Mouse (Mus musculus): Measurements from ENCODE around the gene Ffar2. TPM values are rescaled to one million over a fixed set of nuclear protein-coding genes. Genes with fewer than 3 reads are reported as not detected.

Ffar2 gene
- polyA plus RNA-seq, 1 experiment from 2014 or later: 11.7 TPM

GRCm38 (mm10) chr7:30810319-30810718 is 13.3 kb downstream of the Ffar2 start:
- H3K27ac ChIP-seq (ENCODE audit: low read length): no peak overlapping the region
- no peaks in the 10 kb centered on the region for H3K9me3 ChIP-seq (ENCODE audit: control insufficient read depth, low read length)
- H3K27me3 ChIP-seq (replicated peaks; ENCODE audit: control insufficient read depth, insufficient read depth, low read length): no peaks in the 10 kb centered on the region
- no peak for ATAC-seq
- H3K4me3 ChIP-seq (ENCODE audit: low read length): no peak overlapping the region
- peaks cover 12% of the 10 kb centered on the region; the same call in 1 of the 2 replicates for H3K4me1 ChIP-seq (ENCODE audit: control insufficient read depth, insufficient read depth, low read length)
- H3K4me2 ChIP-seq (ENCODE audit: low read depth, low read length): no peak overlapping the region
- no peak overlapping the region for H3K9ac ChIP-seq (ENCODE audit: low read depth, low read length)
- H3K36me3 ChIP-seq (ENCODE audit: control insufficient read depth, insufficient read depth, low read length): no peaks in the 10 kb centered on the region
- WGBS: 63% methylated on average over 6 of the region's 6 CpGs

GRCm38 (mm10) chr7:30805924-30806323 is 17.7 kb downstream of the Ffar2 start:
- H3K9ac ChIP-seq (ENCODE audit: low read depth, low read length): no peak overlapping the region
- no peaks in the 10 kb centered on the region for H3K27me3 ChIP-seq (replicated peaks; ENCODE audit: control insufficient read depth, insufficient read depth, low read length)
- H3K4me2 ChIP-seq (ENCODE audit: low read depth, low read length): no peak overlapping the region
- no peaks in the 10 kb centered on the region for H3K36me3 ChIP-seq (ENCODE audit: control insufficient read depth, insufficient read depth, low read length)
- no peak overlapping the region for H3K27ac ChIP-seq (ENCODE audit: low read length)
- 49% methylated on average over 6 of the region's 6 CpGs for WGBS
- no peaks in the 10 kb centered on the region for H3K9me3 ChIP-seq (ENCODE audit: control insufficient read depth, low read length)
- H3K4me3 ChIP-seq (ENCODE audit: low read length): no peak overlapping the region
- H3K4me1 ChIP-seq (ENCODE audit: control insufficient read depth, insufficient read depth, low read length): no peaks in the 10 kb centered on the region
- ATAC-seq: no peak

- no peaks in the 10 kb centered on the region for H3K36me3 ChIP-seq (ENCODE audit: control insufficient read depth, insufficient read depth, low read length)
- ATAC-seq: peak; percentile 97
- no peak overlapping the region for H3K9ac ChIP-seq (ENCODE audit: low read depth, low read length)
- peak overlapping the region; percentile 78 for H3K27ac ChIP-seq (ENCODE audit: low read length)
- no peaks in the 10 kb centered on the region for H3K4me1 ChIP-seq (ENCODE audit: control insufficient read depth, insufficient read depth, low read length)
- H3K9me3 ChIP-seq (ENCODE audit: control insufficient read depth, low read length): peaks cover 5% of the 10 kb centered on the region
- 61% methylated on average over 9 of the region's 9 CpGs for WGBS
- H3K4me3 ChIP-seq (ENCODE audit: low read length): no peak overlapping the region
- no peaks in the 10 kb centered on the region for H3K27me3 ChIP-seq (replicated peaks; ENCODE audit: control insufficient read depth, insufficient read depth, low read length)
- no peak overlapping the region for H3K4me2 ChIP-seq (ENCODE audit: low read depth, low read length)
These were observed 19.4 kb downstream of the Ffar2 start for GRCm38 (mm10) chr7:30804026-30804715.

GRCm38 (mm10) chr7:30803256-30803655 is 20.3 kb downstream of the Ffar2 start:
- H3K9me3 ChIP-seq (ENCODE audit: control insufficient read depth, low read length): peaks cover 5% of the 10 kb centered on the region
- no peaks in the 10 kb centered on the region for H3K4me1 ChIP-seq (ENCODE audit: control insufficient read depth, insufficient read depth, low read length)
- no peak overlapping the region for H3K4me3 ChIP-seq (ENCODE audit: low read length)
- ATAC-seq: no peak
- no peak overlapping the region for H3K9ac ChIP-seq (ENCODE audit: low read depth, low read length)
- no peak overlapping the region for H3K4me2 ChIP-seq (ENCODE audit: low read depth, low read length)
- 95% methylated on average over 3 of the region's 3 CpGs for WGBS
- no peaks in the 10 kb centered on the region for H3K27me3 ChIP-seq (replicated peaks; ENCODE audit: control insufficient read depth, insufficient read depth, low read length)
- H3K36me3 ChIP-seq (ENCODE audit: control insufficient read depth, insufficient read depth, low read length): no peaks in the 10 kb centered on the region
- no peak overlapping the region for H3K27ac ChIP-seq (ENCODE audit: low read length)

GRCm38 (mm10) chr7:30800653-30801052 is 22.9 kb downstream of the Ffar2 start:
- Histone ChIP-seq H3K36me3 (ENCODE audit: control insufficient read depth, insufficient read depth, low read length) (no peaks in the 10 kb centered on the region), H3K9me3 (ENCODE audit: control insufficient read depth, low read length) (peaks cover 5% of the 10 kb centered on the region), H3K4me1 (ENCODE audit: control insufficient read depth, insufficient read depth, low read length) (no peaks in the 10 kb centered on the region), H3K9ac (ENCODE audit: low read depth, low read length) (no peak overlapping the region), H3K4me2 (ENCODE audit: low read depth, low read length) (no peak overlapping the region), H3K27me3 (replicated peaks; ENCODE audit: control insufficient read depth, insufficient read depth, low read length) (no peaks in the 10 kb centered on the region), H3K27ac (ENCODE audit: low read length) (no peak overlapping the region), H3K4me3 (ENCODE audit: low read length) (no peak overlapping the region)
- ATAC-seq: no peak

DNA sequence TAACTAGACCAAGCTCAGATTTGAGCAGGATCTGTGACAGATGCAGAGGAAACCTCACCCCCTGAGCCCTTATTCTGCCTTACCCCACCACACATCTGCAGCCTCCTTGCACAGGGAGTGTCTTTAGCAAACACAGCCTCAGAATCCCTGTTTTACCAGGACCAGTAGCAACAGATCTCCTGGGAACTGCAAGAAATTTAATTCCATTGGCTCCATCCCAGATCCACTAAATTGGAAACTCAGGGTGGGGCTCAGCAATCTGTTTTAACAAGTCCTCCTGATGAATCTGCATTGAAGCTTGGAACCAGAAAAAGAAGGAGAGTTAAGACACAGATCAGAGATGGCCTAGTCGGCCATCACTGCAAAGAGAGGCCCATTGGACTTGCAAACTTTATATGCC is 26.8 kb downstream of the Ffar2 start:
- Histone ChIP-seq H3K4me3 (ENCODE audit: low read length) (no peak overlapping the region), H3K36me3 (ENCODE audit: control insufficient read depth, insufficient read depth, low read length) (no peaks in the 10 kb centered on the region), H3K27ac (ENCODE audit: low read length) (no peak overlapping the region), H3K27me3 (replicated peaks; ENCODE audit: control insufficient read depth, insufficient read depth, low read length) (no peaks in the 10 kb centered on the region), H3K4me1 (ENCODE audit: control insufficient read depth, insufficient read depth, low read length) (no peaks in the 10 kb centered on the region), H3K9me3 (ENCODE audit: control insufficient read depth, low read length) (peaks cover 5% of the 10 kb centered on the region), H3K9ac (ENCODE audit: low read depth, low read length) (no peak overlapping the region), H3K4me2 (ENCODE audit: low read depth, low read length) (no peak overlapping the region)
- no peak for ATAC-seq
- 82% methylated on average over 1 of the region's 1 CpGs for WGBS

- H3K27me3 ChIP-seq (replicated peaks; ENCODE audit: control insufficient read depth, insufficient read depth, low read length): no peaks in the 10 kb centered on the region
These were observed 28.7 kb downstream of the Ffar2 start for GRCm38 (mm10) chr7:30794921-30795320.

GRCm38 (mm10) chr7:30791921-30792320 is 31.7 kb downstream of the Ffar2 start:
- 19% methylated on average over 9 of the region's 9 CpGs for WGBS
- Histone ChIP-seq H3K36me3 (ENCODE audit: control insufficient read depth, insufficient read depth, low read length) (no peaks in the 10 kb centered on the region), H3K9ac (ENCODE audit: low read depth, low read length) (no peak overlapping the region), H3K9me3 (ENCODE audit: control insufficient read depth, low read length) (no peaks in the 10 kb centered on the region), H3K4me3 (ENCODE audit: low read length) (no peak overlapping the region), H3K4me1 (ENCODE audit: control insufficient read depth, insufficient read depth, low read length) (no peaks in the 10 kb centered on the region), H3K4me2 (ENCODE audit: low read depth, low read length) (no peak overlapping the region), H3K27me3 (replicated peaks; ENCODE audit: control insufficient read depth, insufficient read depth, low read length) (no peaks in the 10 kb centered on the region), H3K27ac (ENCODE audit: low read length) (no peak overlapping the region)
- ATAC-seq: peak; percentile 69

More at GRCm38 (mm10) chr7:30794921-30795320, 28.7 kb downstream of the Ffar2 start:
- ATAC-seq: no peak
- no peak overlapping the region for H3K9ac ChIP-seq (ENCODE audit: low read depth, low read length)
- H3K27ac ChIP-seq (ENCODE audit: low read length): no peak overlapping the region
- no peak overlapping the region for H3K4me2 ChIP-seq (ENCODE audit: low read depth, low read length)
- no peaks in the 10 kb centered on the region for H3K9me3 ChIP-seq (ENCODE audit: control insufficient read depth, low read length)
- H3K36me3 ChIP-seq (ENCODE audit: control insufficient read depth, insufficient read depth, low read length): no peaks in the 10 kb centered on the region
- no peaks in the 10 kb centered on the region for H3K4me1 ChIP-seq (ENCODE audit: control insufficient read depth, insufficient read depth, low read length)
- H3K4me3 ChIP-seq (ENCODE audit: low read length): no peak overlapping the region

DNA sequence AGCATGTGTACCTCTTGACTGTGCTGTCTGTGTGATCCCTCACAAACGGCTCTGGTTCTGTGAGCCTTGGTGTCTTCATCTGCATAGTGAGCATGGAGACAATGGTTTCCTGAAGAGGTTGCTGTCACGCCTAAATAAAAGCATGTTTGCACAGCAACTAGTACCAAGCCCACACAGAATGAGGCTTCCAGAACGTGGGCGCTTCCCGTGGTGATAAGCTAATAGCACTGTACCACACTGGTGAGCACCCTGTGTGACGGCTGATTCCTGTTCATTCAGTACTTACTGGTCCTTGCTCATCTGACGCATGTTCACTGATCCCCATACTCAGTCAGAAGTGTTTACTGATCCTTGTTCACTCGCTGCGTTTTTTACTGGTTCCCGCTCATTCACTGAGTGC is 33.4 kb downstream of the Ffar2 start:
- Histone ChIP-seq H3K27ac (ENCODE audit: low read length) (no peak overlapping the region), H3K9me3 (ENCODE audit: control insufficient read depth, low read length) (no peaks in the 10 kb centered on the region), H3K4me1 (ENCODE audit: control insufficient read depth, insufficient read depth, low read length) (no peaks in the 10 kb centered on the region), H3K4me2 (ENCODE audit: low read depth, low read length) (no peak overlapping the region), H3K9ac (ENCODE audit: low read depth, low read length) (no peak overlapping the region), H3K36me3 (ENCODE audit: control insufficient read depth, insufficient read depth, low read length) (no peaks in the 10 kb centered on the region), H3K4me3 (ENCODE audit: low read length) (no peak overlapping the region), H3K27me3 (replicated peaks; ENCODE audit: control insufficient read depth, insufficient read depth, low read length) (no peaks in the 10 kb centered on the region)
- no peak for ATAC-seq
- WGBS: 73% methylated on average over 10 of the region's 10 CpGs
